Mouse (Mus musculus) kidney, postnatal 0 days (tissue): ENCODE data around the gene Msh6. TPM values are rescaled to one million over a fixed set of nuclear protein-coding genes. Genes with fewer than 3 reads are reported as not detected.
"Not testable (repeated sequence)": the region's sequence is repeated elsewhere in the genome, so short reads cannot be mapped to it uniquely, and the experiment has no call there.

ENCODE experiments used
- ATAC-seq: fragments of 200-750 bp; cut with Nextera tagmentation; replicated peaks from 2 replicates; pipeline ENCODE4 v1.8.0; 2017; ENCODE audit warnings: low read depth, moderate number of reproducible peaks, moderate TSS enrichment, moderate library complexity; ENCODE audit not compliant: low FRiP score
- DNase-seq: peaks from one replicate; pipeline ENCODE4 v3.0.0-alpha.2; 2016; ENCODE audit warnings: low spot score
- H3K27ac ChIP-seq: fragments of 300-500 bp; sonication (generic); 2 replicates; pipeline ENCODE4 v1.5.1; 2014; ENCODE audit warnings: mild to moderate bottlenecking
- H3K27me3 ChIP-seq: fragments of 300-500 bp; sonication (generic); 2 replicates; pipeline ENCODE4 v1.6.1; 2014; ENCODE audit warnings: low read length, mixed read lengths; ENCODE audit not compliant: insufficient read depth
- H3K36me3 ChIP-seq: fragments of 300-500 bp; sonication (generic); 2 replicates; pipeline ENCODE4 v1.6.1; 2014; ENCODE audit warnings: low read length, mixed read lengths; ENCODE audit not compliant: insufficient read depth
- H3K4me1 ChIP-seq: fragments of 300-500 bp; sonication (generic); replicated peaks from 2 replicates; pipeline ENCODE4 v1.6.1; 2014; ENCODE audit warnings: antibody characterized with exemption, low read length, mixed read lengths; ENCODE audit not compliant: insufficient read depth
- H3K4me2 ChIP-seq: fragments of 300-500 bp; sonication (generic); 2 replicates; pipeline ENCODE4 v1.6.1; 2014; ENCODE audit warnings: mild to moderate bottlenecking, low read length, moderate library complexity, mixed read lengths
- H3K4me3 ChIP-seq: fragments of 300-500 bp; sonication (generic); replicated peaks from 2 replicates; pipeline ENCODE4 v1.5.1; 2014; ENCODE audit warnings: low read depth, low read length
- H3K9ac ChIP-seq: fragments of 300-500 bp; sonication (generic); 2 replicates; pipeline ENCODE4 v1.6.1; 2014; ENCODE audit warnings: low read depth, low read length
- H3K9me3 ChIP-seq: fragments of 300-500 bp; sonication (generic); replicated peaks from 2 replicates; pipeline ENCODE4 v1.6.1; 2016; ENCODE audit warnings: low read length, inconsistent platforms, mixed read lengths
- CTCF ChIP-seq: IDR thresholded peaks from 2 replicates; pipeline ENCODE4 v1.5.1; 2016; ENCODE audit warnings: antibody characterized with exemption, low read depth, mild to moderate bottlenecking, moderate library complexity
- WGBS: fragments of 180-500 bp; shearing (Covaris S2); extraction: QIAGEN DNeasy Blood & Tissue Kit; methylation state at CpG from one replicate; pipeline ENCODE4 v1.1.7; 2014; 5-methylcytosine and 5-hydroxymethylcytosine counted together
- polyA plus RNA-seq: library from polyadenylated mRNA; unstranded; fragments of >200 nt; fragmentation: Nextera tagmentation; extraction: Ambion mirVana; gene quantifications from 2 replicates; pipeline ENCODE4 v1.2.1, GENCODE M21; 2015

Msh6 gene
- polyA plus RNA-seq, 1 experiment from 2014 or later: 28.6 TPM

- no peak for DNase-seq
- Histone ChIP-seq H3K36me3 (peaks cover 49% of the 10 kb centered on the region), H3K9ac (no peak overlapping the region), H3K4me3 (no peak overlapping the region), H3K9me3 (no peaks in the 10 kb centered on the region), H3K27ac (no peak overlapping the region), H3K4me2 (no peak overlapping the region), H3K27me3 (no peaks in the 10 kb centered on the region), H3K4me1 (no peaks in the 10 kb centered on the region)
- 66% methylated on average over 1 of the region's 1 CpGs for whole genome bisulfite sequencing
- no peak for ATAC-seq
- TF ChIP-seq CTCF: no peak
These were observed 18.5 kb downstream of the Msh6 start for GRCm38 (mm10) chr17:87993338-87993737.

GRCm38 (mm10) chr17:87997808-87998207, 22.9 kb downstream of the Msh6 start:
- WGBS: 80% methylated on average over 4 of the region's 4 CpGs
- Histone ChIP-seq H3K36me3 (peaks cover 49% of the 10 kb centered on the region), H3K4me3 (no peak overlapping the region)

GRCm38 (mm10) chr17:88004892-88005291, 30.0 kb downstream of the Msh6 start:
- H3K27ac ChIP-seq: no peak overlapping the region
- no peak overlapping the region for H3K4me2 ChIP-seq
- WGBS: 94% methylated on average over 1 of the region's 1 CpGs
- H3K9me3 ChIP-seq: no peaks in the 10 kb centered on the region
- peaks cover 48% of the 10 kb centered on the region for H3K36me3 ChIP-seq
- TF ChIP-seq CTCF: no peak
- H3K4me3 ChIP-seq: no peak overlapping the region
- DNase-seq: no peak
- H3K27me3 ChIP-seq: no peaks in the 10 kb centered on the region
- ATAC-seq: no peak
- no peak overlapping the region for H3K9ac ChIP-seq
- no peaks in the 10 kb centered on the region for H3K4me1 ChIP-seq

More at GRCm38 (mm10) chr17:87997808-87998207, 22.9 kb downstream of the Msh6 start:
- no peak overlapping the region for H3K27ac ChIP-seq
- no peaks in the 10 kb centered on the region for H3K4me1 ChIP-seq
- DNase-seq (no peak), ATAC-seq (no peak)
- no peaks in the 10 kb centered on the region for H3K27me3 ChIP-seq
- H3K4me2 ChIP-seq: no peak overlapping the region
- H3K9ac ChIP-seq: no peak overlapping the region
- TF ChIP-seq CTCF: no peak
- no peaks in the 10 kb centered on the region for H3K9me3 ChIP-seq

GRCm38 (mm10) chr17:88006956-88007355, 32.1 kb downstream of the Msh6 start:
- peaks cover 41% of the 10 kb centered on the region for H3K36me3 ChIP-seq
- no peak for DNase-seq
- H3K9me3 ChIP-seq: no peaks in the 10 kb centered on the region
- no peak overlapping the region for H3K4me3 ChIP-seq
- H3K9ac ChIP-seq: no peak overlapping the region
- no peak for TF ChIP-seq CTCF
- H3K27me3 ChIP-seq: no peaks in the 10 kb centered on the region
- no peak for ATAC-seq
- no peaks in the 10 kb centered on the region for H3K4me1 ChIP-seq
- no peak overlapping the region for H3K27ac ChIP-seq
- H3K4me2 ChIP-seq: no peak overlapping the region
- WGBS: 56% methylated on average over 8 of the region's 8 CpGs

GRCm38 (mm10) chr17:88014456-88014855, 39.6 kb downstream of the Msh6 start:
- no peak overlapping the region for H3K4me3 ChIP-seq
- 56% methylated on average over 1 of the region's 1 CpGs for WGBS
- no peaks in the 10 kb centered on the region for H3K9me3 ChIP-seq

GRCm38 (mm10) chr17:88016027-88016426, 41.2 kb downstream of the Msh6 start:
- H3K9me3 ChIP-seq, H3K27me3 ChIP-seq, H3K4me1 ChIP-seq, DNase-seq, ATAC-seq, H3K4me3 ChIP-seq, H3K27ac ChIP-seq, H3K4me2 ChIP-seq, H3K9ac ChIP-seq: not testable (repeated sequence)
- peaks cover 14% of the 10 kb centered on the region; the same call in 1 of the 2 replicates for H3K36me3 ChIP-seq
- 91% methylated on average over 8 of the region's 8 CpGs for WGBS

More at GRCm38 (mm10) chr17:88014456-88014855, 39.6 kb downstream of the Msh6 start:
- DNase-seq: no peak
- Histone ChIP-seq H3K4me1 (no peaks in the 10 kb centered on the region), H3K36me3 (peaks cover 21% of the 10 kb centered on the region; the same call in 1 of the 2 replicates), H3K9ac (no peak overlapping the region), H3K27ac (no peak overlapping the region), H3K4me2 (no peak overlapping the region), H3K27me3 (no peaks in the 10 kb centered on the region)
- TF ChIP-seq CTCF: no peak
- ATAC-seq: no peak

GRCm38 (mm10) chr17:88023924-88024323, 49.1 kb downstream of the Msh6 start:
- no peak overlapping the region for H3K9ac ChIP-seq
- 80% methylated on average over 1 of the region's 1 CpGs for WGBS
- H3K4me3 ChIP-seq: no peak overlapping the region
- no peak for DNase-seq
- no peaks in the 10 kb centered on the region for H3K9me3 ChIP-seq
- no peaks in the 10 kb centered on the region for H3K36me3 ChIP-seq
- TF ChIP-seq CTCF: no peak
- no peak overlapping the region for H3K4me2 ChIP-seq
- no peak overlapping the region for H3K27ac ChIP-seq
- no peaks in the 10 kb centered on the region for H3K4me1 ChIP-seq
- no peaks in the 10 kb centered on the region for H3K27me3 ChIP-seq
- ATAC-seq: no peak
